Mouse (Mus musculus) liver, adult (tissue): Measurements from ENCODE around the gene Zfp618.

Source experiments
- GATA4 ChIP-seq: IDR thresholded peaks from 2 replicates; pipeline ENCODE4 v1.6.1; 2014; ENCODE audit warnings: mild to moderate bottlenecking, low read length; ENCODE audit not compliant: insufficient replicate concordance

Zfp618 gene

GRCm38 (mm10) chr4:63186281-63186870 is 221.0 kb downstream of the Zfp618 start:
- no peak for TF ChIP-seq GATA4
